Mouse (Mus musculus) retina, adult 2 months (tissue): ENCODE measurements at regions not wholly inside any gene's neighbourhood (a gene's known extent, or its start where the extent isn't known, plus 50 kb on each side); places are given as distances from the start of the nearest gene placed in this dataset.

ENCODE experiments used
- DNase-seq: peaks from one replicate; pipeline ENCODE4 v3.0.0-alpha.2; 2012; ENCODE audit warnings: low read depth, low spot score

GRCm38 (mm10) chr5:126019781-126020180 is 488.2 kb downstream of the Tmem132b start:
- DNase-seq = no peak

GRCm38 (mm10) chr5:126023906-126024305 is 492.3 kb downstream of the Tmem132b start:
- DNase-seq = no peak

- DNase-seq = no peak
Observed at GRCm38 (mm10) chr5:126034846-126035245, 503.3 kb downstream of the Tmem132b start.

GRCm38 (mm10) chr5:126036686-126037085 is 505.1 kb downstream of the Tmem132b start:
- no peak for DNase-seq

- DNase-seq = no peak
Observed at GRCm38 (mm10) chr5:126045761-126046160, 514.2 kb downstream of the Tmem132b start.

GRCm38 (mm10) chr5:126063644-126064043 is 532.1 kb downstream of the Tmem132b start:
- no peak for DNase-seq

GRCm38 (mm10) chr5:126079281-126079838 is 547.8 kb downstream of the Tmem132b start:
- DNase-seq = no peak

GRCm38 (mm10) chr5:126088251-126088914 is 556.8 kb downstream of the Tmem132b start:
- no peak for DNase-seq

GRCm38 (mm10) chr5:126093196-126093595 is 561.6 kb downstream of the Tmem132b start:
- no peak for DNase-seq

GRCm38 (mm10) chr5:126096616-126097261 is 565.2 kb downstream of the Tmem132b start:
- no peak for DNase-seq

- DNase-seq = no peak
Observed at GRCm38 (mm10) chr5:126097262-126097628, 565.7 kb downstream of the Tmem132b start.

- DNase-seq = no peak
Observed at GRCm38 (mm10) chr5:126098433-126098832, 566.9 kb downstream of the Tmem132b start.

- DNase-seq = no peak
Observed at GRCm38 (mm10) chr5:126099931-126100330, 568.4 kb downstream of the Tmem132b start.

- no peak for DNase-seq
Observed at GRCm38 (mm10) chr5:126104464-126104863, 572.9 kb downstream of the Tmem132b start.

GRCm38 (mm10) chr5:126104883-126105282 is 573.3 kb downstream of the Tmem132b start:
- DNase-seq = no peak

- no peak for DNase-seq
Observed at GRCm38 (mm10) chr5:126105446-126105845, 573.9 kb downstream of the Tmem132b start.

- DNase-seq = no peak
Observed at GRCm38 (mm10) chr5:126107020-126107419, 575.4 kb downstream of the Tmem132b start.

- DNase-seq = no peak
Observed at GRCm38 (mm10) chr5:126108837-126109236, 577.3 kb downstream of the Tmem132b start.

GRCm38 (mm10) chr5:126117291-126117690 is 585.7 kb downstream of the Tmem132b start:
- no peak for DNase-seq

GRCm38 (mm10) chr5:126117906-126118521 is 586.4 kb downstream of the Tmem132b start:
- DNase-seq = no peak

- DNase-seq = no peak
Observed at GRCm38 (mm10) chr5:126118731-126119130, 587.2 kb downstream of the Tmem132b start.

- DNase-seq = no peak
Observed at GRCm38 (mm10) chr5:126123216-126123615, 591.6 kb downstream of the Tmem132b start.

GRCm38 (mm10) chr5:126127486-126127885 is 595.9 kb downstream of the Tmem132b start:
- no peak for DNase-seq
